Mouse (Mus musculus) lung, adult 2 months (tissue): ENCODE measurements around the gene Ptma.

ENCODE experiments used
- CTCF ChIP-seq: fragments of 200-500 bp; IDR thresholded peaks from 2 replicates; pipeline ENCODE4 v1.5.1; 2011; ENCODE audit warnings: mild to moderate bottlenecking, low read length, control low read depth; ENCODE audit not compliant: insufficient read depth
- POLR2A ChIP-seq: fragments of 200-500 bp; IDR thresholded peaks from 2 replicates; pipeline ENCODE4 v1.6.1; 2011; ENCODE audit warnings: low read depth, mild to moderate bottlenecking, control low read depth, low read length, borderline replicate concordance; ENCODE audit errors: extremely low read depth

DNA sequence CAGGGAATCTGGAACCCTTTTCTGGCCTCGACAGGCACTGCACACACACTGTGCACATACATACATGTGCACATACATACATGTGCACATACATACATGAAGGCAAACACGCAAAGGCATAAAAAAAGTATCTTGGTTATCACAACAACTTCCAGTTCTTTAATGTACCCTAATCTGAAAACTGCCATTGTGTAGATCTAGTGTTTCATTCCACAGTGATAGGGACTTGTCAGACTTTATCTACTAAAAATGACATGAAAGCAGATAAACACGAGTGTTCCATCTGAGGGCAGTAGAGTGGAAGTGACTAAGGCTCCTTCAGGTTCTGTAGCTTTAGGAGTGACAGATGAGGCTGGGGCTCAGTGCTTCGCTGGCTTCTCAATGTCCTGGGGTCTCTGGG lies 24.8 kb downstream of the Ptma start:
- TF ChIP-seq CTCF (no peak), POLR2A (no peak)
